Mouse (Mus musculus) liver, embryonic 14.5 days (tissue): ENCODE measurements around the gene P2ry13.
A peak's percentile ranks its signal among the peaks of the same experiment; 100 is the strongest.

Source experiments
- CTCF ChIP-seq: IDR thresholded peaks from 2 replicates; pipeline ENCODE4 v1.5.1; 2016; ENCODE audit warnings: antibody characterized with exemption, low read depth, control low read depth
- EP300 ChIP-seq: IDR thresholded peaks from 2 replicates; pipeline ENCODE4 v1.6.1; 2016; ENCODE audit warnings: antibody characterized with exemption, low read depth

- TF ChIP-seq CTCF, result peak; percentile 27
- no peak for TF ChIP-seq EP300
Measured at GRCm38 (mm10) chr3:59168476-59168875, 42.2 kb downstream of the P2ry13 start.
